Mouse (Mus musculus): ENCODE data around the gene Gm21854. TPM values are rescaled to one million over a fixed set of nuclear protein-coding genes. Genes with fewer than 3 reads are reported as not detected.
"Not testable (repeated sequence)": the region's sequence is repeated elsewhere in the genome, so short reads cannot be mapped to it uniquely, and the experiment has no call there.

The Gm21854 gene
- total RNA-seq (2021): not detected
- long read RNA-seq, experiment 1: 0 reads
- long read RNA-seq, experiment 2: 0 reads

DNA sequence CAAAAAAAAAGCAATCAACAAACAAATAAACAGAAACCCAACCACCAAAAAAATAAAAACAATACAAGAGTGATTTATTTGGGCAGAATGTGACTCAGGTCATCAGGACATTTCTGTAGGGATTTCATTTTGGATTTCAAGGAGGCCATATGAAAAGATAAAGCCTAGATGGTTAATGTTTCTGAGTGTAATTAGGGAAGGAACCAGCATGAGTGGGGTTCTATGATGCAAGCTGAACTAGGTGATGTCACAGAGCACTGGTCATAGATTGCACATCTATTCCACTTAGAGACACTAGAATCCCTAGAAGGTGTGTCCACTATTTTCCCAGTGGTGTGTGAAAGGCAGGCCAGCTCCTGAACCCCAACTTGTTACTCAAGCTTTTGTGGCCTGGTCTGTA is at the start of gene Gm21854:
Gene Gm21854 (plus strand): TSS at position 301 of the 400 bp plus-strand sequence.
- DNase-seq; intact Hi-C loops (cut with DNase I): not testable (repeated sequence)

Other genes starting within 250 kb of the Gm21854 start
- not detected for gene Gm20914, start 69.0 kb downstream of the Gm21854 start, total RNA-seq (2021)
- not detected for gene Gm28171, start 136.4 kb downstream of the Gm21854 start, total RNA-seq (2021)

All from heart, postnatal 14 days (tissue).